Mouse (Mus musculus) embryonic fibroblast, embryonic 13.5 days (primary cell): ENCODE results near the gene Sec14l1.

Source experiments
- CTCF ChIP-seq: IDR thresholded peaks from 2 replicates; pipeline ENCODE4 v1.5.1; 2011; ENCODE audit warnings: mild to moderate bottlenecking, control low read depth, low read length, moderate library complexity, borderline replicate concordance; ENCODE audit not compliant: insufficient read depth
- POLR2A ChIP-seq: IDR thresholded peaks from 2 replicates; pipeline ENCODE4 v1.6.1; 2011; ENCODE audit warnings: low read depth, mild to moderate bottlenecking, control low read depth, low read length, moderate library complexity

GRCm38 (mm10) chr11:117091845-117092244 is 23.1 kb upstream of the Sec14l1 start:
- TF ChIP-seq POLR2A (no peak), CTCF (no peak)
